Mouse (Mus musculus) MEL (cell line): ENCODE results near the gene Sv2b. TPM values are rescaled to one million over a fixed set of nuclear protein-coding genes. Genes with fewer than 3 reads are reported as not detected.
A peak's percentile ranks its signal among the peaks of the same experiment; 100 is the strongest.

Experiments
- DNase-seq: peaks from one replicate; pipeline ENCODE4 v3.0.0; 2011; ENCODE audit warnings: low read depth, low spot score
- H3K27ac ChIP-seq: 2 replicates; pipeline ENCODE4 v1.5.1; 2012; ENCODE audit warnings: low read depth, mild to moderate bottlenecking, control low read depth, low read length, moderate library complexity; ENCODE audit not compliant: control insufficient read depth
- H3K27me3 ChIP-seq, 2 experiments: fragments of 150-350 bp in 1 of 2; sonication (generic) in 1 of 2; 2 replicates each; pipeline ENCODE4 v1.6.1; 2012; ENCODE audit warnings: low read length in 2 of 2, mild to moderate bottlenecking in 2 of 2, improper control_type of control experiment in 1 of 2, moderate library complexity in 1 of 2; ENCODE audit not compliant: insufficient read depth in 2 of 2, control insufficient read depth in 1 of 2
- H3K36me3 ChIP-seq, 2 experiments: 2 replicates each; pipeline ENCODE4 v1.6.1; 2012 to 2014; ENCODE audit warnings: low read length in 2 of 2, improper control_type of control experiment in 1 of 2, inconsistent platforms in 1 of 2, mild to moderate bottlenecking in 1 of 2; ENCODE audit not compliant: insufficient read depth in 2 of 2, control insufficient read depth in 1 of 2
- H3K4me1 ChIP-seq, 2 experiments: fragments of 150-350 bp in 1 of 2; sonication (generic) in 1 of 2; 2 replicates each; pipeline ENCODE4 v1.6.1; 2012; ENCODE audit warnings: low read length in 2 of 2, improper control_type of control experiment in 1 of 2, mild to moderate bottlenecking in 1 of 2; ENCODE audit not compliant: insufficient read depth in 2 of 2, control insufficient read depth in 1 of 2
- H3K4me3 ChIP-seq, 2 experiments: fragments of 150-350 bp in 1 of 2; sonication (generic) in 1 of 2; 2 replicates each; pipeline ENCODE4 v1.5.1; 2012; ENCODE audit warnings: low read depth in 2 of 2, low read length in 2 of 2, mild to moderate bottlenecking in 2 of 2, moderate library complexity in 2 of 2, control low read depth in 1 of 2, improper control_type of control experiment in 1 of 2; ENCODE audit not compliant: control insufficient read depth in 1 of 2, insufficient read depth in 1 of 2
- H3K79me2 ChIP-seq: 2 replicates; pipeline ENCODE4 v1.6.1; 2012; ENCODE audit warnings: mild to moderate bottlenecking, low read length, moderate library complexity; ENCODE audit not compliant: control insufficient read depth, poor library complexity, insufficient read depth
- H3K9ac ChIP-seq: 2 replicates; pipeline ENCODE4 v1.6.1; 2012; ENCODE audit warnings: low read depth, mild to moderate bottlenecking, control low read depth, low read length, moderate library complexity; ENCODE audit not compliant: control insufficient read depth, poor library complexity, severe bottlenecking
- H3K9me3 ChIP-seq: fragments of 150-350 bp; sonication (generic); replicated peaks from 2 replicates; pipeline ENCODE4 v1.6.1; 2012; ENCODE audit warnings: mild to moderate bottlenecking, low read length, improper control_type of control experiment, moderate library complexity; ENCODE audit not compliant: insufficient read depth
- CHD1 ChIP-seq: IDR thresholded peaks from 2 replicates; pipeline ENCODE4 v1.6.1; 2012; ENCODE audit warnings: low read depth, mild to moderate bottlenecking, inconsistent platforms, low read length, improper control_type of control experiment
- CHD2 ChIP-seq: IDR thresholded peaks from 2 replicates; pipeline ENCODE4 v1.6.1; 2011; ENCODE audit warnings: low read length, improper control_type of control experiment
- CTCF ChIP-seq, 3 experiments: IDR thresholded peaks in 2 of 3; conservative IDR thresholded peaks in 1 of 3; 2 replicates each; pipeline ENCODE4 v1.5.1; 2011 to 2012; ENCODE audit warnings: low read length in 3 of 3, low read depth in 2 of 3, mild to moderate bottlenecking in 2 of 3, improper control_type of control experiment in 1 of 3, inconsistent platforms in 1 of 3, mixed read lengths in 1 of 3, moderate library complexity in 1 of 3; ENCODE audit not compliant: control insufficient read depth in 1 of 3, insufficient read depth in 1 of 3, poor library complexity in 1 of 3, severe bottlenecking in 1 of 3
- EP300 ChIP-seq, 2 experiments: IDR thresholded peaks; 2 replicates each; pipeline ENCODE4 v1.6.1; 2011; ENCODE audit warnings: improper control_type of control experiment in 2 of 2, low read length in 2 of 2, low read depth in 1 of 2, mild to moderate bottlenecking in 1 of 2
- GATA1 ChIP-seq: IDR thresholded peaks from 2 replicates; pipeline ENCODE4 v1.6.1; 2011; ENCODE audit warnings: low read depth, low read length, improper control_type of control experiment
- KAT2A ChIP-seq: conservative IDR thresholded peaks from 2 replicates; pipeline ENCODE4 v1.6.1; 2012; ENCODE audit warnings: low read depth, low read length, improper control_type of control experiment, inconsistent platforms
- MAX ChIP-seq: IDR thresholded peaks from 2 replicates; pipeline ENCODE4 v1.6.1; 2011; ENCODE audit warnings: low read length, improper control_type of control experiment
- MAZ ChIP-seq: IDR thresholded peaks from 2 replicates; pipeline ENCODE4 v1.6.1; 2012; ENCODE audit warnings: low read depth, mild to moderate bottlenecking, inconsistent platforms, low read length, improper control_type of control experiment
- MEF2A ChIP-seq: IDR thresholded peaks from 2 replicates; pipeline ENCODE4 v1.6.1; 2014; ENCODE audit warnings: low read depth, mild to moderate bottlenecking, inconsistent platforms, low read length, improper control_type of control experiment; ENCODE audit not compliant: poor library complexity, insufficient replicate concordance, severe bottlenecking; ENCODE audit errors: extremely low read depth
- MXI1 ChIP-seq: IDR thresholded peaks from 2 replicates; pipeline ENCODE4 v1.6.1; 2011; ENCODE audit warnings: mild to moderate bottlenecking, low read depth, low read length, improper control_type of control experiment
- NELFE ChIP-seq: IDR thresholded peaks from 2 replicates; pipeline ENCODE4 v1.6.1; 2011; ENCODE audit warnings: low read depth, low read length, improper control_type of control experiment
- NRF1 ChIP-seq: IDR thresholded peaks from 2 replicates; pipeline ENCODE4 v1.6.1; 2014; ENCODE audit warnings: low read depth, mild to moderate bottlenecking, inconsistent platforms, low read length, improper control_type of control experiment, moderate library complexity; ENCODE audit not compliant: poor library complexity, insufficient read depth, severe bottlenecking
- POLR2A ChIP-seq, 2 experiments: IDR thresholded peaks; 2 replicates each; pipeline ENCODE4 v1.6.1; 2011 to 2012; ENCODE audit warnings: low read length in 2 of 2, mild to moderate bottlenecking in 2 of 2, control low read depth in 1 of 2, improper control_type of control experiment in 1 of 2, low read depth in 1 of 2, moderate library complexity in 1 of 2; ENCODE audit not compliant: control insufficient read depth in 1 of 2, insufficient read depth in 1 of 2, poor library complexity in 1 of 2
- POLR2AphosphoS2 ChIP-seq: IDR thresholded peaks from 2 replicates; pipeline ENCODE4 v1.6.1; 2011; ENCODE audit warnings: low read length, improper control_type of control experiment
- SMC3 ChIP-seq: IDR thresholded peaks from 2 replicates; pipeline ENCODE4 v1.6.1; 2011; ENCODE audit warnings: low read depth, low read length, improper control_type of control experiment
- TAL1 ChIP-seq: IDR thresholded peaks from 2 replicates; pipeline ENCODE4 v1.6.1; 2012; ENCODE audit warnings: mild to moderate bottlenecking, inconsistent platforms, low read length, moderate library complexity, mixed read lengths
- TBP ChIP-seq: IDR thresholded peaks from 2 replicates; pipeline ENCODE4 v1.8.0; 2011; ENCODE audit warnings: low read depth, low read length, improper control_type of control experiment
- USF1 ChIP-seq: IDR thresholded peaks from 2 replicates; pipeline ENCODE4 v1.6.1; 2014; ENCODE audit warnings: low read depth, mild to moderate bottlenecking, inconsistent platforms, low read length, improper control_type of control experiment, moderate library complexity
- USF2 ChIP-seq, 2 experiments: IDR thresholded peaks; 2 replicates each; pipeline ENCODE4 v1.6.1; 2011 to 2012; ENCODE audit warnings: improper control_type of control experiment in 2 of 2, low read length in 2 of 2, borderline replicate concordance in 1 of 2, inconsistent platforms in 1 of 2, low read depth in 1 of 2, mild to moderate bottlenecking in 1 of 2; ENCODE audit not compliant: insufficient read depth in 1 of 2
- ZC3H11A ChIP-seq: IDR thresholded peaks from 2 replicates; pipeline ENCODE4 v1.6.1; 2012; ENCODE audit warnings: low read depth, mild to moderate bottlenecking, inconsistent platforms, low read length, improper control_type of control experiment
- ZKSCAN1 ChIP-seq: IDR thresholded peaks from 2 replicates; pipeline ENCODE4 v1.6.1; 2012; ENCODE audit warnings: low read depth, mild to moderate bottlenecking, inconsistent platforms, low read length, improper control_type of control experiment, moderate library complexity
- ZNF384 ChIP-seq: IDR thresholded peaks from 2 replicates; pipeline ENCODE4 v1.6.1; 2012; ENCODE audit warnings: low read depth, mild to moderate bottlenecking, inconsistent platforms, low read length, improper control_type of control experiment
- polyA plus RNA-seq, 2 experiments: library from polyadenylated mRNA; stranded (reverse) in 1 of 2; unstranded in 1 of 2; fragments of >175 nt in 1 of 2; fragments of >200 nt in 1 of 2; gene quantifications; 2 replicates each; pipeline versions ENCODE4 v1.2.1 to v1.2.4; 2012; ENCODE audit warnings: low replicate concordance in 2 of 2, low read depth in 1 of 2; ENCODE audit not compliant: insufficient read length in 2 of 2, insufficient read depth in 1 of 2, missing spikeins in 1 of 2
- total RNA-seq: library from RNA; depleted of rRNA; stranded (reverse); fragments of 300-350 nt; gene quantifications from 2 replicates; pipeline ENCODE4 v1.2.3, GENCODE M21; 2012

Sv2b gene
- total and polyA plus RNA-seq, 3 experiments: not detected

- H3K4me3 ChIP-seq: no peak overlapping the region
- no peaks in the 10 kb centered on the region for H3K4me1 ChIP-seq
- TF ChIP-seq ZNF384: no peak
- TF ChIP-seq GATA1: no peak
- no peak for TF ChIP-seq CHD2
- TF ChIP-seq EP300 (IDR thresholded peaks at IDR 0.05; ENCODE audit: low read depth in 1 of 2, low read length in 2 of 2): no peak
- H3K27me3 ChIP-seq: peaks cover 0 to 3% of the 10 kb centered on the region in 2 experiments; a peak in 2 of 4 replicates
- H3K9me3 ChIP-seq: no peaks in the 10 kb centered on the region
- H3K36me3 ChIP-seq: no peaks in the 10 kb centered on the region
- no peak overlapping the region for H3K27ac ChIP-seq
- H3K9ac ChIP-seq: no peak overlapping the region
- H3K79me2 ChIP-seq: no peaks in the 10 kb centered on the region
- no peak for DNase-seq
These were observed 10.9 kb upstream of the Sv2b start for GRCm38 (mm10) chr7:75320009-75320408.

GRCm38 (mm10) chr7:75318320-75318719, 9.3 kb upstream of the Sv2b start:
- peak; percentile 4 for DNase-seq
- TF ChIP-seq SMC3: no peak
- TF ChIP-seq CHD2: no peak
- TF ChIP-seq MEF2A: no peak
- TF ChIP-seq NELFE: no peak
- no peak for TF ChIP-seq ZNF384
- no peak for TF ChIP-seq TAL1
- TF ChIP-seq KAT2A: no peak
- TF ChIP-seq POLR2A (IDR thresholded peaks at IDR 0.05; ENCODE audit: control insufficient read depth in 1 of 2, insufficient read depth in 1 of 2, low read depth in 1 of 2, low read length in 2 of 2, poor library complexity in 1 of 2): no peak
- TF ChIP-seq MAX: no peak
- no peak for TF ChIP-seq ZKSCAN1
- no peak for TF ChIP-seq CHD1
- no peak for TF ChIP-seq MAZ
- TF ChIP-seq MXI1: no peak
- no peak for TF ChIP-seq NRF1
- TF ChIP-seq USF2 (IDR thresholded peaks at IDR 0.05; ENCODE audit: borderline replicate concordance in 1 of 2, insufficient read depth in 1 of 2, low read depth in 1 of 2, low read length in 2 of 2): no peak
- TF ChIP-seq ZC3H11A: no peak
- TF ChIP-seq POLR2AphosphoS2: no peak
- TF ChIP-seq CTCF (IDR thresholded peaks at IDR 0.05 in 2 of 3, conservative IDR thresholded peaks at IDR 0.05 in 1 of 3; ENCODE audit: control insufficient read depth in 1 of 3, insufficient read depth in 1 of 3, low read depth in 2 of 3, low read length in 3 of 3, poor library complexity in 1 of 3, severe bottlenecking in 1 of 3): no peak
- TF ChIP-seq USF1: no peak
- no peak for TF ChIP-seq TBP
- no peak overlapping the region for H3K4me3 ChIP-seq

More at GRCm38 (mm10) chr7:75318320-75318719, 9.3 kb upstream of the Sv2b start:
- no peaks in the 10 kb centered on the region for H3K36me3 ChIP-seq
- peaks cover 0 to 3% of the 10 kb centered on the region in 2 experiments; a peak in 2 of 4 replicates for H3K27me3 ChIP-seq
- H3K9me3 ChIP-seq: no peaks in the 10 kb centered on the region
- no peak overlapping the region for H3K27ac ChIP-seq
- H3K79me2 ChIP-seq: no peaks in the 10 kb centered on the region
- no peaks in the 10 kb centered on the region for H3K4me1 ChIP-seq
- no peak overlapping the region for H3K9ac ChIP-seq
